Mouse (Mus musculus): ENCODE data around the gene Ctbp2. TPM values are rescaled to one million over a fixed set of nuclear protein-coding genes. Genes with fewer than 3 reads are reported as not detected.

Gene Ctbp2
- polyA plus RNA-seq, 1 experiment from 2014 or later = 117 TPM

GRCm38 (mm10) chr7:133052819-133053218 lies 71.3 kb downstream of the Ctbp2 start:
- no peaks in the 10 kb centered on the region for H3K27me3 ChIP-seq
- H3K4me1 ChIP-seq = peaks cover 79% of the 10 kb centered on the region
- WGBS = 72% methylated on average over 8 of the region's 8 CpGs
- peaks cover 56% of the 10 kb centered on the region for H3K36me3 ChIP-seq
- H3K4me3 ChIP-seq (replicated peaks) = no peak overlapping the region
- H3K9ac ChIP-seq = no peak overlapping the region
- ATAC-seq (replicated peaks; ENCODE audit: low FRiP score) = no peak
- peak overlapping the region; percentile 70 for H3K27ac ChIP-seq
- no peaks in the 10 kb centered on the region for H3K9me3 ChIP-seq (replicated peaks)
- no peak overlapping the region for H3K4me2 ChIP-seq

GRCm38 (mm10) chr7:133050681-133051080 lies 73.5 kb downstream of the Ctbp2 start:
- H3K27ac ChIP-seq = peak overlapping the region; percentile 55
- H3K9me3 ChIP-seq (replicated peaks) = no peaks in the 10 kb centered on the region
- no peak overlapping the region for H3K4me3 ChIP-seq (replicated peaks)
- H3K27me3 ChIP-seq = no peaks in the 10 kb centered on the region
- WGBS = 56% methylated on average over 6 of the region's 6 CpGs
- peaks cover 43% of the 10 kb centered on the region for H3K36me3 ChIP-seq
- 0 out of 2 replicates have a peak, but pooled peaks have one; percentile 20 for ATAC-seq (replicated peaks; ENCODE audit: low FRiP score)
- H3K9ac ChIP-seq = no peak overlapping the region
- H3K4me2 ChIP-seq = no peak overlapping the region
- peaks cover 85% of the 10 kb centered on the region for H3K4me1 ChIP-seq

- no peak for ATAC-seq (replicated peaks; ENCODE audit: low FRiP score)
- Histone ChIP-seq H3K4me1 (peaks cover 83% of the 10 kb centered on the region), H3K4me3 (replicated peaks) (no peak overlapping the region), H3K27me3 (no peaks in the 10 kb centered on the region), H3K9me3 (replicated peaks) (no peaks in the 10 kb centered on the region), H3K27ac (no peak overlapping the region), H3K4me2 (no peak overlapping the region), H3K9ac (no peak overlapping the region), H3K36me3 (peaks cover 29% of the 10 kb centered on the region)
- WGBS = 64% methylated on average over 3 of the region's 3 CpGs
Observed at GRCm38 (mm10) chr7:133048085-133048630, 76.0 kb downstream of the Ctbp2 start.

- ATAC-seq (replicated peaks; ENCODE audit: low FRiP score) = no peak
- Histone ChIP-seq H3K27me3 (no peaks in the 10 kb centered on the region), H3K4me3 (replicated peaks) (no peak overlapping the region), H3K36me3 (peaks cover 28% of the 10 kb centered on the region), H3K4me1 (peaks cover 82% of the 10 kb centered on the region), H3K9me3 (replicated peaks) (no peaks in the 10 kb centered on the region), H3K9ac (no peak overlapping the region), H3K4me2 (no peak overlapping the region), H3K27ac (0 out of 2 replicates have a peak overlapping the region, but pooled peaks have one; percentile 13)
- WGBS = 70% methylated on average over 4 of the region's 4 CpGs
Observed at GRCm38 (mm10) chr7:133047287-133047686, 76.9 kb downstream of the Ctbp2 start.

GRCm38 (mm10) chr7:133044721-133045120 lies 79.4 kb downstream of the Ctbp2 start:
- WGBS = 27% methylated on average over 4 of the region's 4 CpGs
- Histone ChIP-seq H3K9me3 (replicated peaks) (no peaks in the 10 kb centered on the region), H3K27me3 (no peaks in the 10 kb centered on the region), H3K9ac (no peak overlapping the region), H3K4me1 (peaks cover 83% of the 10 kb centered on the region), H3K4me3 (replicated peaks) (no peak overlapping the region), H3K36me3 (peaks cover 12% of the 10 kb centered on the region), H3K27ac (peak overlapping the region; percentile 54), H3K4me2 (no peak overlapping the region)
- no peak for ATAC-seq (replicated peaks; ENCODE audit: low FRiP score)

- Histone ChIP-seq H3K4me3 (replicated peaks) (no peak overlapping the region), H3K27ac (peak overlapping the region; percentile 81), H3K9me3 (replicated peaks) (no peaks in the 10 kb centered on the region), H3K4me1 (peaks cover 86% of the 10 kb centered on the region), H3K27me3 (no peaks in the 10 kb centered on the region), H3K9ac (no peak overlapping the region), H3K36me3 (peaks cover 12% of the 10 kb centered on the region), H3K4me2 (no peak overlapping the region)
- no peak for ATAC-seq (replicated peaks; ENCODE audit: low FRiP score)
- WGBS = 55% methylated on average over 3 of the region's 3 CpGs
Observed at GRCm38 (mm10) chr7:133041784-133042183, 82.4 kb downstream of the Ctbp2 start.

- no peaks in the 10 kb centered on the region for H3K9me3 ChIP-seq (replicated peaks)
- H3K4me3 ChIP-seq (replicated peaks) = no peak overlapping the region
- peaks cover 12% of the 10 kb centered on the region; the same call in 1 of the 2 replicates for H3K36me3 ChIP-seq
- H3K27me3 ChIP-seq = no peaks in the 10 kb centered on the region
- H3K27ac ChIP-seq = peak overlapping the region; percentile 81
- no peak overlapping the region for H3K4me2 ChIP-seq
- ATAC-seq (replicated peaks; ENCODE audit: low FRiP score) = no peak
- WGBS = 63% methylated on average over 3 of the region's 3 CpGs
- no peak overlapping the region for H3K9ac ChIP-seq
- H3K4me1 ChIP-seq = peaks cover 89% of the 10 kb centered on the region
Observed at GRCm38 (mm10) chr7:133040688-133041345, 83.3 kb downstream of the Ctbp2 start.

- no peak overlapping the region for H3K4me2 ChIP-seq
- no peaks in the 10 kb centered on the region for H3K27me3 ChIP-seq
- peaks cover 88% of the 10 kb centered on the region for H3K4me1 ChIP-seq
- 84% methylated on average over 3 of the region's 3 CpGs for WGBS
- no peak overlapping the region for H3K4me3 ChIP-seq (replicated peaks)
- H3K9me3 ChIP-seq (replicated peaks) = no peaks in the 10 kb centered on the region
- no peak for ATAC-seq (replicated peaks; ENCODE audit: low FRiP score)
- no peak overlapping the region for H3K9ac ChIP-seq
- H3K27ac ChIP-seq = peak overlapping the region; percentile 81
- H3K36me3 ChIP-seq = peaks cover 12% of the 10 kb centered on the region; the same call in 1 of the 2 replicates
Observed at GRCm38 (mm10) chr7:133039556-133040255, 84.4 kb downstream of the Ctbp2 start.

- no peaks in the 10 kb centered on the region for H3K27me3 ChIP-seq
- no peak overlapping the region for H3K9ac ChIP-seq
- H3K4me3 ChIP-seq (replicated peaks) = no peak overlapping the region
- peaks cover 95% of the 10 kb centered on the region for H3K4me1 ChIP-seq
- ATAC-seq (replicated peaks; ENCODE audit: low FRiP score) = no peak
- peak overlapping the region; percentile 67 for H3K27ac ChIP-seq
- 35% methylated on average over 4 of the region's 4 CpGs for WGBS
- no peak overlapping the region for H3K4me2 ChIP-seq
- 0 out of 2 replicates have a peak, but pooled peaks cover 2% of the 10 kb centered on the region for H3K36me3 ChIP-seq
- H3K9me3 ChIP-seq (replicated peaks) = no peaks in the 10 kb centered on the region
Observed at GRCm38 (mm10) chr7:133037618-133038017, 86.5 kb downstream of the Ctbp2 start.

- no peaks in the 10 kb centered on the region for H3K9me3 ChIP-seq (replicated peaks)
- ATAC-seq (replicated peaks; ENCODE audit: low FRiP score) = 0 out of 2 replicates have a peak, but pooled peaks have one; percentile 41
- H3K27ac ChIP-seq = peak overlapping the region; percentile 67
- H3K4me2 ChIP-seq = no peak overlapping the region
- no peak overlapping the region for H3K4me3 ChIP-seq (replicated peaks)
- 37% methylated on average over 5 of the region's 5 CpGs for whole genome bisulfite sequencing
- H3K27me3 ChIP-seq = no peaks in the 10 kb centered on the region
- H3K36me3 ChIP-seq = no peaks in the 10 kb centered on the region
- H3K4me1 ChIP-seq = peaks cover 95% of the 10 kb centered on the region
- H3K9ac ChIP-seq = no peak overlapping the region
Observed at GRCm38 (mm10) chr7:133037217-133037616, 86.9 kb downstream of the Ctbp2 start.

- H3K4me1 ChIP-seq = peaks cover 88% of the 10 kb centered on the region
Observed at GRCm38 (mm10) chr7:133035901-133036300, 88.3 kb downstream of the Ctbp2 start.

GRCm38 (mm10) chr7:133032589-133033203 lies 91.5 kb downstream of the Ctbp2 start:
- Histone ChIP-seq H3K27ac (peak overlapping the region; percentile 66; the same call in 1 of the 2 replicates), H3K27me3 (no peaks in the 10 kb centered on the region), H3K4me3 (replicated peaks) (no peak overlapping the region), H3K9ac (no peak overlapping the region), H3K4me2 (no peak overlapping the region), H3K4me1 (peaks cover 83% of the 10 kb centered on the region), H3K36me3 (peaks cover 18% of the 10 kb centered on the region; the same call in 1 of the 2 replicates), H3K9me3 (replicated peaks) (no peaks in the 10 kb centered on the region)
- peak; percentile 44; the same call in 1 of the 2 replicates for ATAC-seq (replicated peaks; ENCODE audit: low FRiP score)
- WGBS = 57% methylated on average over 9 of the region's 9 CpGs

More at GRCm38 (mm10) chr7:133035901-133036300, 88.3 kb downstream of the Ctbp2 start:
- Histone ChIP-seq H3K27ac (peak overlapping the region; percentile 37; the same call in 1 of the 2 replicates), H3K36me3 (no peaks in the 10 kb centered on the region), H3K4me3 (replicated peaks) (no peak overlapping the region), H3K9me3 (replicated peaks) (no peaks in the 10 kb centered on the region), H3K9ac (no peak overlapping the region), H3K27me3 (no peaks in the 10 kb centered on the region), H3K4me2 (no peak overlapping the region)
- no peak for ATAC-seq (replicated peaks; ENCODE audit: low FRiP score)
